Mouse (Mus musculus) adrenal gland, postnatal 25 days (tissue): ENCODE data around the gene Gm17689. TPM values are rescaled to one million over a fixed set of nuclear protein-coding genes. Genes with fewer than 3 reads are reported as not detected.

Experiments
- DNase-seq: peaks from one replicate; pipeline ENCODE4 v3.0.0; 2021; ENCODE audit warnings: mixed read lengths
- long read RNA-seq: library from polyadenylated mRNA; stranded (forward); transcript quantifications from one replicate; pipeline ENCODE4 v2.0.0, GENCODE M21; 2021
- total RNA-seq: library from RNA; stranded (reverse); gene quantifications from 2 replicates; pipeline ENCODE4 v1.2.3, GENCODE M21; 2021

Gene Gm17689
- not detected in 2 replicates for total RNA-seq
- long read RNA-seq = 0 reads

DNA sequence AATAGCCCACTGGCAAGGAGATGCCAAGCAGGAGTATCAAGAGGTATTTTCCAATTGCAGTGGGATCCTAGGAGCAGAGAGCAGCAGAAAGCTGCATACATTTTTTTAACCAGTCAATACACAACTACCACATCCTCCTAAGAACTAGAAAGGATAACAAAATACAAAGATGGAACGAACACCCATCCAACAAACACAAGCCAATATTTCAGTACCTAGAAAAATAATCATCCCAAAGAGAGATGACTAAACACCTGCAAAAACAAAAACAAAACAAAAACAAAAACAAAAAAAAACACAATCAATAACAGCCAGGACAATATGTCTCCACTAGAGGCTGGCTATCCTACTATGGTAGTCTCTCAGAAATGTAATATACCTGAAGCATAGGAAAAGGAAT, at the start of gene Gm17689:
Gene Gm17689, minus strand, starts transcription at position 101 of the 400 bp plus-strand sequence.
- DNase-seq = no peak

DNA sequence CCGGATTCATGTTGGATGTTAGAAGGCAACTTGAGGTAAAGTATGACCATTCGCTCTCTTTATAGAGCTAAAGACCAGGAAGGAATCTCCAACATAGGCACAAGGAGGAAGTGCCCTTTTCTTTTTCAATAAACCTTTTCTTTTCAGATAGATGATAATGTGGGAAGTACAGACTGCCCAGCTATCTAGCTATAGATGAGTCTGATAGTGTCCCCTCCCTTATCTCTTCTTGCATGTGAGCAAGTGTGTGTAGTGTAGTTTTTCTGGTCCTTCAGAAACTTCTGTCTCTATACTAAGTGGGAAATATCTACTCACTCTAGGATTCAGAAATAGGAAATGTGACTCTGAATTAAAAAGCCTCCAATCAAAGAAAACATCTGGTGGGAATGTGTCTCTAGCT, 40.6 kb downstream of the Gm17689 start, which contains the start of gene Gm5615:
Gene Gm5615, minus strand, starts transcription at position 101 of the 400 bp plus-strand sequence.
- no peak for DNase-seq

Other genes with a start within 250 kb of the Gm17689 start
- not detected in 2 replicates for gene Gm7257, start 150.8 kb downstream of the Gm17689 start, total RNA-seq
- gene Gm9513, start 107.0 kb downstream of the Gm17689 start, total RNA-seq = not detected in 2 replicates
- not detected in 2 replicates for gene Gm5615, start 40.7 kb downstream of the Gm17689 start, total RNA-seq
- gene A630095E13Rik, start 60.7 kb upstream of the Gm17689 start, total RNA-seq = not detected in 2 replicates
- not detected in 2 replicates for gene Acrv1, start 110.6 kb upstream of the Gm17689 start, total RNA-seq
- gene Chek1, start 144.4 kb upstream of the Gm17689 start, total RNA-seq = 5.8 and 8.1 TPM in 2 replicates
- gene Stt3a, start 185.0 kb upstream of the Gm17689 start, total RNA-seq = 189 and 263 TPM in 2 replicates
- gene Ei24, start 214.8 kb upstream of the Gm17689 start, total RNA-seq = 118 and 131 TPM in 2 replicates
- gene Fez1, start 239.2 kb upstream of the Gm17689 start, total RNA-seq = 4.0 and 4.7 TPM in 2 replicates